Mouse (Mus musculus): ENCODE results near the gene Dync2h1. TPM values are rescaled to one million over a fixed set of nuclear protein-coding genes. Genes with fewer than 3 reads are reported as not detected.
"Not testable (repeated sequence)": the region's sequence is repeated elsewhere in the genome, so short reads cannot be mapped to it uniquely, and the experiment has no call there.

Gene Dync2h1
- polyA plus RNA-seq, 1 experiment from 2014 or later, result 11.6 TPM

DNA sequence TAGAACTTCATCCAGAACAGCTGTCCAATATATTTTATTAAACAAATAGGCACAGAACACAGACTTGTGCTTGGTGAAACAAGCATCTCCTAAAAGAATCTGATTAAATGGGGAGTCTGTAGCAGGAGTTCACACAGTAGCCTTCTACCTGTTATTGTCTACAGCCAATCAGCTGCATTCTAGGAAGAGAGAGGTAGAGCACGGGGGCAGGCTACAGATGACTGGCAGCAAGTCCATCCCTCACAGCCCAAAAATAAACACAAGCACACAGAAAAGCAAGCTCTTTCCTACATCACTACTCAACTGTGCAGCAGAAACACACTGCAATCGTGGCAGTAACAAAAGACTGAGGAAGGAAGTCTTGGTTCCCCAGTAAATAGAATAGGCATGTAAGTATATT lies 189.4 kb downstream of the Dync2h1 start:
- H3K4me1 ChIP-seq (replicated peaks), result no peaks in the 10 kb centered on the region
- no peak overlapping the region for H3K4me2 ChIP-seq (replicated peaks)
- no peak overlapping the region for H3K27ac ChIP-seq
- H3K9me3 ChIP-seq, result no peaks in the 10 kb centered on the region
- 49% methylated on average over 2 of the region's 2 CpGs for WGBS
- H3K4me3 ChIP-seq (replicated peaks), result no peak overlapping the region
- ATAC-seq, result no peak
- no peak overlapping the region for H3K9ac ChIP-seq
- H3K36me3 ChIP-seq, result no peaks in the 10 kb centered on the region
- no peaks in the 10 kb centered on the region for H3K27me3 ChIP-seq (replicated peaks)

DNA sequence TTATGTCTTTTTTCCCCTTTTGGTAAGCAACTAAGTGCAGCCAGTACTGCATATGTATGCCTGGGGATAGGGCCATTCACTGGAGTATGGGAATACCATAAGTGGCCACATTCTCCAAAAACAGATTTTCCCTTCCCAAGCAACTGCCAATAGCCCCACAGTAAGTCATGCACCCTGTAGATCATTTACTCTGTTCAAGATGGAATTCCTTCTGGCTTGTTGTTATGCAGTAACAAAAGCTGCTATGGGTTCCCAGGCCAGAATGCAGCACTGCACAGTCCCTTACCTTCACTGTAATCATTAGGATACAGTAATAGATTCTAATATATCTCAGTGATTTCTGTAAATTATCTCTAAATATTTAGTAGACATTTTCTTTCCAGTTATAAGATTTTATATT lies 190.0 kb downstream of the Dync2h1 start:
- no peaks in the 10 kb centered on the region for H3K9me3 ChIP-seq
- no peak overlapping the region for H3K27ac ChIP-seq
- no peak overlapping the region for H3K4me3 ChIP-seq (replicated peaks)
- no peaks in the 10 kb centered on the region for H3K4me1 ChIP-seq (replicated peaks)
- no peaks in the 10 kb centered on the region for H3K27me3 ChIP-seq (replicated peaks)
- H3K36me3 ChIP-seq, result no peaks in the 10 kb centered on the region
- no peak overlapping the region for H3K9ac ChIP-seq
- ATAC-seq, result no peak
- H3K4me2 ChIP-seq (replicated peaks), result no peak overlapping the region

GRCm38 (mm10) chr9:6988893-6989685 lies 195.2 kb downstream of the Dync2h1 start:
- H3K4me2 ChIP-seq (replicated peaks), result no peak overlapping the region
- H3K9ac ChIP-seq, result no peak overlapping the region
- 86% methylated on average over 3 of the region's 3 CpGs for WGBS
- no peaks in the 10 kb centered on the region for H3K36me3 ChIP-seq
- no peaks in the 10 kb centered on the region for H3K9me3 ChIP-seq
- no peak overlapping the region for H3K27ac ChIP-seq
- H3K4me1 ChIP-seq (replicated peaks), result no peaks in the 10 kb centered on the region
- H3K4me3 ChIP-seq (replicated peaks), result no peak overlapping the region
- H3K27me3 ChIP-seq (replicated peaks), result no peaks in the 10 kb centered on the region
- no peak for ATAC-seq

DNA sequence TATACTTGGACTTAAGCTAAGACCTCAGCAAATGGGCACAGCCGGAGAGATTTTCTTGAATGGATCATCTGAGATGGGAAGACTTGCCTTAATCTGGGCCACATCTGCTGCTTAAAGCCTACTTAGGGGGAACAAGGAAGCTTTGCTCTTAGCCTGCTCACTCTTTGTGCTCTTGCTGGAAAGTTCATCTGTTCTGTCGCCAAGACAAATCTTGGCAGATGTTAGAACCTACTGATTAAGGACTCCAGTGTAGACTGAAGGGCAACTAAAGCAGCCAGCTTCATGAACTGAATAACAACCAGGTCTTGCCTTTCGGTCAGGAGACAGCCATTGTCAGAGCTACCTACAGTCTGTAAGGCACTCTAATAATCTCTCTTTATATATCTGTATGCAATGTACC lies 198.1 kb downstream of the Dync2h1 start:
- H3K27ac ChIP-seq, result no peak overlapping the region
- H3K4me2 ChIP-seq (replicated peaks), result no peak overlapping the region
- no peaks in the 10 kb centered on the region for H3K27me3 ChIP-seq (replicated peaks)
- no peaks in the 10 kb centered on the region for H3K9me3 ChIP-seq
- no peak overlapping the region for H3K4me3 ChIP-seq (replicated peaks)
- H3K9ac ChIP-seq, result no peak overlapping the region
- WGBS, result 86% methylated on average over 3 of the region's 3 CpGs
- H3K4me1 ChIP-seq (replicated peaks), result no peaks in the 10 kb centered on the region
- ATAC-seq, result no peak
- no peaks in the 10 kb centered on the region for H3K36me3 ChIP-seq

- H3K9ac ChIP-seq, result no peak overlapping the region
- no peaks in the 10 kb centered on the region for H3K9me3 ChIP-seq
- ATAC-seq, result no peak
- H3K4me3 ChIP-seq (replicated peaks), result no peak overlapping the region
- no peaks in the 10 kb centered on the region for H3K36me3 ChIP-seq
- H3K4me2 ChIP-seq (replicated peaks), result no peak overlapping the region
- H3K4me1 ChIP-seq (replicated peaks), result no peaks in the 10 kb centered on the region
- no peaks in the 10 kb centered on the region for H3K27me3 ChIP-seq (replicated peaks)
- H3K27ac ChIP-seq, result no peak overlapping the region
- WGBS, result 86% methylated on average over 2 of the region's 2 CpGs
Measured at GRCm38 (mm10) chr9:6969171-6969570, 215.1 kb downstream of the Dync2h1 start.

- H3K4me1 ChIP-seq (replicated peaks), result no peaks in the 10 kb centered on the region
- H3K4me2 ChIP-seq (replicated peaks), result no peak overlapping the region
- H3K36me3 ChIP-seq, result no peaks in the 10 kb centered on the region
- H3K9ac ChIP-seq, result no peak overlapping the region
- no peak overlapping the region for H3K27ac ChIP-seq
- H3K4me3 ChIP-seq (replicated peaks), result no peak overlapping the region
- ATAC-seq, result no peak
- no peaks in the 10 kb centered on the region for H3K27me3 ChIP-seq (replicated peaks)
- no peaks in the 10 kb centered on the region for H3K9me3 ChIP-seq
- 85% methylated on average over 3 of the region's 3 CpGs for WGBS
Measured at GRCm38 (mm10) chr9:6965006-6965405, 219.2 kb downstream of the Dync2h1 start.

DNA sequence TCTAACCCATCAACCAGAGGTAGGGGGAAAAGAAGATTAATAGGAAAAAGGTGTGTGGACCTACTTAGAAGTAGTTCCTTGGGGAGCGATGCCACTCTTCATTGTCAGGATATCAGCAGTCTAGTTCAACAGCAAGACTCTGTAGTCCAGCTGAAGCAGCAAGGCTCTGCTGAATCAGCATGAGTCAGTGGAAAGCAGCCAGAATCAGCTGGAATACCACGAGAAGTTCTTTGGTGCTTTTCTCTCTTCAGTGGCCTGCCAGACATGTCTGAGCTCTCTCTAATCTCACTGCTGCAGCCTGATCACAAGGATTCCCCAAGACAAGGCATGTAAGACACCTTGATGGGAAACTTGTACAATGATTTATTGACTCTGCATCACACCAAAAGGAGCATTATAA lies 225.9 kb downstream of the Dync2h1 start:
- WGBS, result 83% methylated on average over 2 of the region's 2 CpGs
- no peak for ATAC-seq
- Histone ChIP-seq H3K36me3 (no peaks in the 10 kb centered on the region), H3K27me3 (replicated peaks) (no peaks in the 10 kb centered on the region), H3K9ac (no peak overlapping the region), H3K4me3 (replicated peaks) (no peak overlapping the region), H3K9me3 (no peaks in the 10 kb centered on the region), H3K4me1 (replicated peaks) (no peaks in the 10 kb centered on the region), H3K27ac (no peak overlapping the region), H3K4me2 (replicated peaks) (no peak overlapping the region)

- no peak overlapping the region for H3K4me2 ChIP-seq (replicated peaks)
- no peaks in the 10 kb centered on the region for H3K9me3 ChIP-seq
- no peak overlapping the region for H3K27ac ChIP-seq
- no peaks in the 10 kb centered on the region for H3K36me3 ChIP-seq
- ATAC-seq, result peak; percentile 86
- H3K27me3 ChIP-seq (replicated peaks), result no peaks in the 10 kb centered on the region
- H3K9ac ChIP-seq, result no peak overlapping the region
- H3K4me3 ChIP-seq (replicated peaks), result no peak overlapping the region
- H3K4me1 ChIP-seq (replicated peaks), result no peaks in the 10 kb centered on the region
- 16% methylated on average over 1 of the region's 1 CpGs for WGBS
Measured at GRCm38 (mm10) chr9:6927399-6928035, 256.7 kb downstream of the Dync2h1 start.

GRCm38 (mm10) chr9:6913471-6913870 lies 270.8 kb downstream of the Dync2h1 start:
- H3K9me3 ChIP-seq, result no peaks in the 10 kb centered on the region
- H3K9ac ChIP-seq, result no peak overlapping the region
- H3K4me3 ChIP-seq (replicated peaks), result no peak overlapping the region
- H3K36me3 ChIP-seq, result no peaks in the 10 kb centered on the region
- H3K4me2 ChIP-seq (replicated peaks), result no peak overlapping the region
- no peaks in the 10 kb centered on the region for H3K27me3 ChIP-seq (replicated peaks)
- WGBS, result 93% methylated on average over 1 of the region's 1 CpGs
- no peak overlapping the region for H3K27ac ChIP-seq
- H3K4me1 ChIP-seq (replicated peaks), result no peaks in the 10 kb centered on the region
- ATAC-seq, result no peak

GRCm38 (mm10) chr9:6910537-6910936 lies 273.7 kb downstream of the Dync2h1 start:
- not testable (repeated sequence) for H3K4me1 ChIP-seq (replicated peaks); H3K27me3 ChIP-seq (replicated peaks); H3K9me3 ChIP-seq; ATAC-seq; H3K4me2 ChIP-seq (replicated peaks); H3K4me3 ChIP-seq (replicated peaks); H3K36me3 ChIP-seq; H3K27ac ChIP-seq; H3K9ac ChIP-seq
- 23% methylated on average over 4 of the region's 4 CpGs for WGBS

DNA sequence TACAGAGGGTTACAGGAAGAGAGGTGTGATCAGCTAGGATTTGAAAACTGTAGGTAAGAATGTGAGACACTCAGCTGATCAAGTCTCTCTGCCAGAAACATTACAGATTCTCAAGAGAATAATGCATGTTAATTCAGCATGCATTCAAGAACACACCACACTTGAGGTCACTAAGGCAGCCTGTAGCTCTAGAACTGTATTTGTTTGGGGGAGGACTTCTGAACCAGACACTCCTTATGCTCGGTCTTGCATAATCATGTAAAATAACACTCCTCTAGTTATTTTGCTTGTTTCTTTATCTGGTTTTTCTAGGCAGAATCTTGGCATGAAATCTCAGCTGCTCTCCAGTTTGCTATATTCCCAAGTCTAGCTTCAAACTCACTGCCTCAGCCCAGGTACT lies 282.6 kb downstream of the Dync2h1 start:
- 79% methylated on average over 1 of the region's 1 CpGs for WGBS
- Histone ChIP-seq H3K4me2 (replicated peaks) (no peak overlapping the region), H3K4me3 (replicated peaks) (no peak overlapping the region), H3K36me3 (no peaks in the 10 kb centered on the region), H3K4me1 (replicated peaks) (no peaks in the 10 kb centered on the region), H3K27me3 (replicated peaks) (no peaks in the 10 kb centered on the region), H3K9me3 (no peaks in the 10 kb centered on the region), H3K27ac (no peak overlapping the region), H3K9ac (no peak overlapping the region)
- no peak for ATAC-seq

GRCm38 (mm10) chr9:6891331-6891730 lies 292.9 kb downstream of the Dync2h1 start:
- H3K36me3 ChIP-seq, result no peaks in the 10 kb centered on the region
- ATAC-seq, result no peak
- no peaks in the 10 kb centered on the region for H3K9me3 ChIP-seq
- H3K27ac ChIP-seq, result no peak overlapping the region
- H3K4me1 ChIP-seq (replicated peaks), result no peaks in the 10 kb centered on the region
- H3K4me2 ChIP-seq (replicated peaks), result no peak overlapping the region
- H3K9ac ChIP-seq, result no peak overlapping the region
- no peak overlapping the region for H3K4me3 ChIP-seq (replicated peaks)
- H3K27me3 ChIP-seq (replicated peaks), result no peaks in the 10 kb centered on the region
